Mouse (Mus musculus) neural tube, embryonic 13.5 days (tissue): ENCODE measurements around the gene Osbpl9. TPM values are rescaled to one million over a fixed set of nuclear protein-coding genes. Genes with fewer than 3 reads are reported as not detected.

Source experiments
- ATAC-seq: fragments of 200-750 bp; cut with Nextera tagmentation; 2 replicates; pipeline ENCODE4 v1.8.0; 2017; ENCODE audit warnings: low read depth, mild to moderate bottlenecking, moderate TSS enrichment, moderate library complexity
- H3K27ac ChIP-seq: fragments of 300-500 bp; sonication (generic); replicated peaks from 2 replicates; pipeline ENCODE4 v1.5.1; 2015; ENCODE audit warnings: moderate library complexity, mild to moderate bottlenecking, inconsistent platforms
- H3K27me3 ChIP-seq: fragments of 300-500 bp; sonication (generic); 2 replicates; pipeline ENCODE4 v1.6.1; 2015; ENCODE audit warnings: mild to moderate bottlenecking, inconsistent platforms
- H3K36me3 ChIP-seq: fragments of 300-500 bp; sonication (generic); 2 replicates; pipeline ENCODE4 v1.6.1; 2015; ENCODE audit warnings: mild to moderate bottlenecking, inconsistent platforms
- H3K4me1 ChIP-seq: fragments of 300-500 bp; sonication (generic); replicated peaks from 2 replicates; pipeline ENCODE4 v1.6.1; 2015; ENCODE audit warnings: inconsistent platforms
- H3K4me2 ChIP-seq: fragments of 300-500 bp; sonication (generic); 2 replicates; pipeline ENCODE4 v1.6.1; 2015; ENCODE audit warnings: inconsistent platforms, mild to moderate bottlenecking, moderate library complexity
- H3K4me3 ChIP-seq: fragments of 300-500 bp; sonication (generic); 2 replicates; pipeline ENCODE4 v1.5.1; 2015; ENCODE audit warnings: mild to moderate bottlenecking, inconsistent platforms
- H3K9ac ChIP-seq: fragments of 300-500 bp; sonication (generic); 2 replicates; pipeline ENCODE4 v1.6.1; 2015; ENCODE audit warnings: moderate library complexity, mild to moderate bottlenecking, inconsistent platforms
- H3K9me3 ChIP-seq: fragments of 300-500 bp; sonication (generic); 2 replicates; pipeline ENCODE4 v1.6.1; 2016; ENCODE audit warnings: inconsistent platforms
- WGBS: fragments of 180-500 bp; shearing (Covaris S2); methylation state at CpG from one replicate; pipeline ENCODE4 v1.1.7; 2015; 5-methylcytosine and 5-hydroxymethylcytosine counted together
- microRNA counts: library from miRNA; unstranded; fragments of <30 nt; microRNA quantifications from one replicate; lab custom pipeline; 2016
- microRNA-seq: library from miRNA; unstranded; fragments of <30 nt; microRNA quantifications from one replicate; pipeline ENCODE4, GENCODE M21; 2016
- polyA plus RNA-seq: library from polyadenylated mRNA; unstranded; fragments of >200 nt; fragmentation: Nextera tagmentation; extraction: Ambion mirVana; gene quantifications from 2 replicates; pipeline ENCODE4 v1.2.1, GENCODE M21; 2015

The Osbpl9 gene
- polyA plus RNA-seq, 1 experiment from 2014 or later, result 97.0 TPM

- H3K4me3 ChIP-seq, result no peak overlapping the region
- no peak overlapping the region for H3K9ac ChIP-seq
- ATAC-seq, result no peak
- WGBS, result 74% methylated on average over 7 of the region's 7 CpGs
- H3K27me3 ChIP-seq, result no peaks in the 10 kb centered on the region
- H3K4me2 ChIP-seq, result no peak overlapping the region
- H3K36me3 ChIP-seq, result peaks cover 38% of the 10 kb centered on the region
- no peaks in the 10 kb centered on the region for H3K9me3 ChIP-seq
- H3K27ac ChIP-seq, result no peak overlapping the region
- no peaks in the 10 kb centered on the region for H3K4me1 ChIP-seq
Observed at GRCm38 (mm10) chr4:109017441-109017840, 184.6 kb downstream of the Osbpl9 start.

DNA sequence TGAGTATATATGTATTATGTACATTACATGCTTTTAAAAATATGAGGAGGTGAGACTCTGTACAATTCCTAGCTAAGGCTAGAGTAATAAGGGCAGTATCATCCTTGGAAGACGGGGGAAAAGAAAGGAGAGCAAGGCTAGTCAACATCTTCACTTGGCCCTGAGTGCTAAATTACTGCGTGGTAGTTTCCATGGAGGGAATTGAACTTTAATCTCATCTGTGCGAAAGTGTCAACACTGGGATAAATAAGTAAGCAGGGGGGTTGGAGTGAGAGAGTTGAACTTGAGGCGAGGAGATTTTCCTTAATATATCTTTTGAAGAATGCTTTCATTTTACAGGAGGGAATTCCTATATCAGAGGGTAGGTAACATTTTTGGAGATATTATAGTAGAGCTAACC, 188.0 kb downstream of the Osbpl9 start:
- no peak overlapping the region for H3K4me2 ChIP-seq
- no peak for ATAC-seq
- no peak overlapping the region for H3K9ac ChIP-seq
- no peaks in the 10 kb centered on the region for H3K4me1 ChIP-seq
- H3K4me3 ChIP-seq, result no peak overlapping the region
- H3K27me3 ChIP-seq, result no peaks in the 10 kb centered on the region
- no peak overlapping the region for H3K27ac ChIP-seq
- H3K9me3 ChIP-seq, result no peaks in the 10 kb centered on the region
- 94% methylated on average over 4 of the region's 4 CpGs for WGBS
- H3K36me3 ChIP-seq, result peaks cover 33% of the 10 kb centered on the region

MicroRNAs within 50 kb of the gene (microRNA counts, 519-probe panel; counts per million panel counts)
- not detected for microRNA mmu-miR-761 (lab: Ali Mortazavi, UCI)

Small RNA genes within 50 kb of the gene (microRNA-seq; reads per million reads assigned to microRNA genes)
- not detected for gene Mir761

Other genes starting within 250 kb of the Osbpl9 start
- gene Nrd1, start 201.6 kb downstream of the Osbpl9 start, polyA plus RNA-seq, result 77.9 and 91.4 TPM in 2 replicates
- gene Calr4, start 32.2 kb upstream of the Osbpl9 start, polyA plus RNA-seq, result 1.2 and 1.9 TPM in 2 replicates
- 74.4 and 76.8 TPM in 2 replicates for gene Eps15, start 78.0 kb upstream of the Osbpl9 start, polyA plus RNA-seq
- 0.74 and 1.4 TPM in 2 replicates for gene Ttc39a, start 204.4 kb upstream of the Osbpl9 start, polyA plus RNA-seq